Mouse (Mus musculus) heart, adult 2 months (tissue): ENCODE measurements around the gene Dgka.
"Not testable (repeated sequence)": the region's sequence is repeated elsewhere in the genome, so short reads cannot be mapped to it uniquely, and the experiment has no call there.

ENCODE experiments used
- CTCF ChIP-seq: fragments of 200-600 bp; IDR thresholded peaks from 2 replicates; pipeline ENCODE4 v1.8.1; 2022; ENCODE audit warnings: antibody characterized with exemption, mild to moderate bottlenecking, moderate library complexity
- EP300 ChIP-seq: fragments of 200-500 bp; IDR thresholded peaks from 2 replicates; pipeline ENCODE4 v1.6.1; 2011; ENCODE audit warnings: low read depth, low read length, control low read depth; ENCODE audit not compliant: insufficient read depth
- POLR2A ChIP-seq: fragments of 200-500 bp; IDR thresholded peaks from 2 replicates; pipeline ENCODE4 v1.6.1; 2011; ENCODE audit warnings: mild to moderate bottlenecking, low read depth, low read length, control low read depth; ENCODE audit not compliant: insufficient read depth

DNA sequence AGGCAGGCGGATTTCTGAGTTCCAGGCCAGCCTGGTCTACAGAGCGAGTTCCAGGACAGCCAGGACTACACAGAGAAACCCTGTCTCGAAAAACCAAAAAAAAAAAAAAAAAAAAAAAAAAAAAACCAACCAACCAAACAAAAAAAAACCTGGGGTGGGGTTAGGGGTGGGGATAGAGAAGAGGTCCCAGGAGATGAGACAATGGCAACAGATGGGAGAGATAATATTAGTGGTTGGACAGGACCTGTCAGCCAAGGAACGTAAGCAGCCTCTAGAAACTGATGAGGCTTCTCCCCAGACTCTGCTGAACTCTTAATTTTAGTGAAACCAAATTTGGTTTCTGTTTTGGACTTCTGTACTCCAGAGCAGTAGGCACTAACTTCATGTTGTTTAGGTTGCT is 19.2 kb downstream of the Dgka start:
- not testable (repeated sequence) for TF ChIP-seq CTCF, EP300, POLR2A
